Mouse (Mus musculus) mouse trophoblast stem cell (cell line): ENCODE results near the gene Dgcr2.

ENCODE experiments used
- in situ Hi-C, 2 experiments: fragments of 300-500 bp; cut with MseI, MboI; formaldehyde crosslinking; loops; 2 replicates in 1 of 2; 3 replicates in 1 of 2; pipeline ENCODE4 v1.15.1; 2025

Dgcr2 gene

GRCm38 (mm10) chr16:17914307-17915249, 16.2 kb upstream of the Dgcr2 start, which contains the start of gene Gsc2:
Gsc2 (minus strand) TSS chr16:17915059.
- in situ Hi-C loops, result no loop called here

- in situ Hi-C loops, result no loop called here
These were observed 12.8 kb upstream of the Dgcr2 start, which contains the start of gene Ess2 for GRCm38 (mm10) chr16:17911052-17911595. Ess2 (minus strand) TSS chr16:17911348.

GRCm38 (mm10) chr16:17896091-17896490, 2.3 kb downstream of the Dgcr2 start:
- in situ Hi-C loops, result no loop called here

GRCm38 (mm10) chr16:17893923-17894322, 4.4 kb downstream of the Dgcr2 start, which contains the start of gene Tssk1:
Tssk1 (plus strand) TSS chr16:17894223.
- in situ Hi-C loops, result no loop called here

GRCm38 (mm10) chr16:17892606-17893005, 5.8 kb downstream of the Dgcr2 start:
- in situ Hi-C loops, result no loop called here

GRCm38 (mm10) chr16:17891567-17891959, 6.8 kb downstream of the Dgcr2 start, which contains the start of gene Gm20518:
Gm20518 (minus strand) TSS chr16:17891671.
- in situ Hi-C loops, result no loop called here

- in situ Hi-C loops, result no loop called here
These were observed 7.3 kb downstream of the Dgcr2 start for GRCm38 (mm10) chr16:17890917-17891566.

- in situ Hi-C loops, result no loop called here
These were observed 8.0 kb downstream of the Dgcr2 start for GRCm38 (mm10) chr16:17890342-17890727.

- in situ Hi-C loops, result no loop called here
These were observed 8.5 kb downstream of the Dgcr2 start for GRCm38 (mm10) chr16:17889689-17890341.

- in situ Hi-C loops, result no loop called here
These were observed 14.2 kb downstream of the Dgcr2 start for GRCm38 (mm10) chr16:17884116-17884515.

GRCm38 (mm10) chr16:17882196-17882595, 16.2 kb downstream of the Dgcr2 start:
- in situ Hi-C loops, result no loop called here

- in situ Hi-C loops, result no loop called here
These were observed 18.8 kb downstream of the Dgcr2 start for GRCm38 (mm10) chr16:17879571-17879970.

GRCm38 (mm10) chr16:17876096-17876495, 22.3 kb downstream of the Dgcr2 start:
- in situ Hi-C loops, result no loop called here

- in situ Hi-C loops, result no loop called here
These were observed 23.2 kb downstream of the Dgcr2 start for GRCm38 (mm10) chr16:17875174-17875573.

GRCm38 (mm10) chr16:17872995-17873394, 25.4 kb downstream of the Dgcr2 start:
- in situ Hi-C loops, result no loop called here

- in situ Hi-C loops, result no loop called here
These were observed 27.1 kb downstream of the Dgcr2 start for GRCm38 (mm10) chr16:17871248-17871647.

- in situ Hi-C loops, result no loop called here
These were observed 32.6 kb downstream of the Dgcr2 start for GRCm38 (mm10) chr16:17865770-17866169.

GRCm38 (mm10) chr16:17865293-17865692, 33.1 kb downstream of the Dgcr2 start:
- in situ Hi-C loops, result no loop called here

GRCm38 (mm10) chr16:17858592-17858991, 39.8 kb downstream of the Dgcr2 start:
- in situ Hi-C loops, result no loop called here

GRCm38 (mm10) chr16:17857157-17857556, 41.2 kb downstream of the Dgcr2 start:
- in situ Hi-C loops, result no loop called here

- in situ Hi-C loops, result no loop called here
These were observed 45.1 kb downstream of the Dgcr2 start for GRCm38 (mm10) chr16:17853263-17853662.

GRCm38 (mm10) chr16:17851860-17852259, 46.5 kb downstream of the Dgcr2 start:
- in situ Hi-C loops, result no loop called here
